Mouse (Mus musculus): Measurements from ENCODE around the gene AB124611.
A peak's percentile ranks its signal among the peaks of the same experiment; 100 is the strongest.
"Not testable (repeated sequence)": the region's sequence is repeated elsewhere in the genome, so short reads cannot be mapped to it uniquely, and the experiment has no call there.

AB124611 gene

GRCm38 (mm10) chr9:21525937-21526633 is at the start of gene AB124611:
Gene AB124611 (plus strand): TSS chr9:21526176.
- DNase-seq: peak; percentile 67

GRCm38 (mm10) chr9:21477707-21478106 is 48.3 kb upstream of the AB124611 start:
- DNase-seq: no peak

GRCm38 (mm10) chr9:21484065-21484464 is 41.9 kb upstream of the AB124611 start:
- no peak for DNase-seq

DNA sequence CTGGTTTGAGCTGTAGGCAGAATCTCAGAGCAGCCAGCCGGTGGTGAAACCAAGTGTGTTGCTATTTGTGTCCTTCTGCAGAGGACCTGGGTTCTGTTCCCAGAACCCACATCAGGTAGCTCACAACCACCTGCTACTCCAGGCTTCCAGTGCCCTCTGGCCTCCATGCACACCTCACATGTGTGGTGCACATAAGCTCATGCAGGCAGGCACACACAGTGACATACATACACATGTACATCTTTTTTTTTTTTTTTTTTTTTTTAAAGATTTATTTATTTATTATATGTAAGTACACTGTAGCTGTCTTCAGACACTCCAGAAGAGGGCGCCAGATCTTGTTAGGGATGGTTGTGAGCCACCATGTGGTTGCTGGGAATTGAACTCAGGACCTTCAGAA is 37.7 kb upstream of the AB124611 start:
- not testable (repeated sequence) for DNase-seq

DNA sequence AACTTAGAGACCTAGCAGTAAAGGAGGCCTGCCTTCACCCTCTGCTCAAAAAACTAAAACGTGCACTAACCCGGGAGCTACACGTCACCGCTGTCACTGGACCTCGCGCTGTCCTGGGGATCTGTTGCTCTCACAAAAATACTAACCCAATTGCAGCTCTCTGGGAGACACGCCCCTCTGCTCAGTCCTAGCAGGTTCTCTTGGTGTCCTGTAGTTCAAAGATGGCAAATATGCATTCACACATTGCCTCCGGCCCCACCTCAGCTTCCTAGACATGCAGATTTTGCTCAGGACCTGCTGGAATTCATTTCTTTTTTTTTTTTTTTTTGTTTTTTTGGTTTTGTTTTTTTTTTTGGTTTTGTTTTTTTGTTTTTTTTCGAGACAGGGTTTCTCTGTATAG is 35.3 kb upstream of the AB124611 start:
- no peak for DNase-seq

GRCm38 (mm10) chr9:21493907-21494306 is 32.1 kb upstream of the AB124611 start:
- no peak for DNase-seq

DNA sequence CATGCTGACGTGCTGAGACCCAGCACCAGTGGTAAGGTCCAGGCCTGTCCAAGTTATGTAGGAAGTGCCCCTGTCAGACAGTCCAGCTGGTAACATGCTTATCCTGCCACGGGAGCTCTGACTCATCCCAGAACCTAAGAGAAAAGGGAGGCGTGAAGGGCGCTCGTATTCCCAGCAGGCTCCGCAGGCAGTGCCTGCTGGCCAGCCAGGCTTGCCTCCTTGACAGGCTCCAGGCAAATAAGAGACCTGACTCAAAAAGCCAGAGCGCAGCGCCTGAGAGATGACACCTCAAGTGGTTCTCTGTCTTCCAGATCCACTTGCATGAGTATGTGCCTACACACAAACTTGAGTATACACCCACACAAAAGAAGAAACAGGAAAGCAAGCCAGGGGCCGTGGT is 31.2 kb upstream of the AB124611 start:
- DNase-seq: no peak

DNA sequence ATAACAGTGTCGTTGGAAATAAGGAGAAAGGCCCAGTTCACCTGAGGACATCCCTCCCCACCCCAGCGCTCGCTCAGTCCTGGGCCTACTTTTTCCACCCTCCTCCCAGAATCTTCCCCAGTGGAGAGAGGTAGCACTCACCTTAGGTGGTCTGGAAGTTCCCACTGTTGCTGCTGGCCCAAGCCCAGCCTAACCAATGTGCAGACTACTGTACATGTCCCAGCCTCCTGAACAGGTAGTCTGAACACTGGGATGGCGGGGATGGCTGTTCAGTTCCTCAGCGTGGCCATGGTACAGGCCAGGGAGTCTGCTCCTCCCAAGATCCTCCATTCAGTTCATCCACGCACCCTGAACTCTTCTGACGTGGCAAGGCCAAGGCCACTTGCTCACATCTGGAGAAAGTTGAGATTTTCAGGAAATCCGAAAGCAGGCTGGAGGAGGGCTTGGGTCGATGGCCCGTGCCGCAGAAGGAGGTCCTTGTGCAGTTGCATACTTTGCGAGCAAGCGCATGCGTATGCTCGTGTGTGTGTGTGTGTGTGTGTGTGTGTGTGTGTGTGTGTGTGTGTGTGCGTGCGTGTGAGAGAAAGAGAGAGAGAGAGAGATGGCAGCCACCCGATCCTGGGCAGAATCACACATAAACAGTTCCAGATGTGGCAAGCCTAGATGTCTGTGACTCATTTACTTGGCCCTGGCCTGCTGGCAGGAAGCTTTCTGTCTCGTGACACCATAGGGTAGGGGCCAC is 29.5 kb upstream of the AB124611 start:
- DNase-seq: peak; percentile 24

- DNase-seq: no peak
Observed at GRCm38 (mm10) chr9:21497050-21497542, 28.9 kb upstream of the AB124611 start.

DNA sequence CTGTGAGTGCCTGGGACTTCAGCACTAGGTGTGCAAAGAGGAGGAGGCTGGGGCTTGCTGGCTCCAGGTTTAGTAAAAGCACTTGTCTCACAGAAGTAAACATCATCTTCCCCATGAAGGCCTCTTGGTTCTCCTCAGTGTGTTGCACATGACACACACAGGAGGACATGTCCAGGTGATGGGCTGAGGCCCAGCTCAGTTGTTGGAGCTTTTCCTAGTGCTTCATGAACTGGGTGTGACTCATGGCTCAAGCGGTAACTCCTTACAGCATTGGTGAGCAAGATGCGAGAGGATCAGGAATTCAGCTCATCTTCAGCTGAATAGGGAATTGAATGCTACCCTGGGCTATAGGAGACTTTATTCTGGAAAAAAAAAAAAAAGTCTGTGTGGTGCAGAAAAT is 28.3 kb upstream of the AB124611 start:
- DNase-seq: no peak

GRCm38 (mm10) chr9:21498284-21498902 is 27.6 kb upstream of the AB124611 start:
- no peak for DNase-seq

- no peak for DNase-seq
Observed at GRCm38 (mm10) chr9:21503352-21503751, 22.6 kb upstream of the AB124611 start.

GRCm38 (mm10) chr9:21505767-21506166 is 20.2 kb upstream of the AB124611 start:
- no peak for DNase-seq

GRCm38 (mm10) chr9:21507753-21508430 is 18.1 kb upstream of the AB124611 start:
- DNase-seq: no peak

- DNase-seq: no peak
Observed at GRCm38 (mm10) chr9:21508871-21509404, 17.0 kb upstream of the AB124611 start.

- peak; percentile 97 for DNase-seq
Observed at GRCm38 (mm10) chr9:21509772-21510688, 15.9 kb upstream of the AB124611 start, which contains the start of gene Tmed1. Gene Tmed1 (minus strand): TSS chr9:21510252.

DNA sequence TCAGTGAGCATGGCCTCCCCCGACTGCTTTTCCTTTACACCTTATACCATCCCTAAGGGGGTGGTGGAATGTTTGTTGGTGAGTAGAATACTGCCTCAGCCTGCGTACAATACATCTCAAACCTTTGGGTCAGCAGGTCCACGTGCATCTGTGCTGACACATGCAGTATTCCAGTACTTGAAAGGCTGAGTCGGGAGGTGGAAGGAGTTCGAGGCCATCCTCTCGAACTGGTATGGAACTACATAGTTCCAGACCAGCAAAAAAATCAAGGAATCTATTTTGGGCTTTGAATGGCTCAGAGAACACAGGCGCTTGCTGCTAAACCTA is 15.3 kb upstream of the AB124611 start:
- DNase-seq: no peak

- no peak for DNase-seq
Observed at GRCm38 (mm10) chr9:21511052-21511451, 14.9 kb upstream of the AB124611 start.

GRCm38 (mm10) chr9:21513466-21513865 is 12.5 kb upstream of the AB124611 start:
- no peak for DNase-seq

DNA sequence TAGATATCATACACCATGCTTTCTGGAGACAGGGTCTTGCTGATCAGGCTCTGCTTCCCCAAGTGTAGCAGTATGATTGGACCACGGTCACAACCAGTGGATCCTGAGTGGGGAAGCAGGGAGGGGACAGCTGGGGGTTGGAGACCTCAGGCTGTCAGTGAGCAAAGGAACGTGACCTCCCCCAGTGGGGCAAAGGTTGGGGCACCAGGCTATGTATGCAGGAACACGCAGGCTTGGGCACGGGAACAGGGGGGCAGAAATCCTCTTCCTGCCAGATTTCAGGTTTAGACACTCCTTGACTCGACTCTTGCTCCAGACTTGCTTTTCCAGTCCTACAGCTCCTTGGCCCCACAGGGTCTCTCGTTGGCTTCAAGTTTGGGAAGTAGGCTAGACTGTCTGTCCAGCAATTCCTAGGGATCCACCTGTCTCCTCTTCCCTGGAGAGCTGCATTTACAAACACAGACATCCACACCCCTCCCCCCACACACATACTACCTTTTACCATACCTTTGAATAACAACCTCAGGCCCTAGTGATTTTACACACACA is 8.0 kb upstream of the AB124611 start:
- DNase-seq: no peak

GRCm38 (mm10) chr9:21518690-21519089 is 7.3 kb upstream of the AB124611 start:
- DNase-seq: not testable (repeated sequence)

Data from lung, postnatal 36 days (tissue).